Mouse (Mus musculus) common myeloid progenitor, adult 5-6 weeks (primary cell): ENCODE measurements at regions not wholly inside any gene's neighbourhood (a gene's known extent, or its start where the extent isn't known, plus 50 kb on each side); places are given as distances from the start of the nearest gene placed in this dataset.
A peak's percentile ranks its signal among the peaks of the same experiment; 100 is the strongest.

ENCODE experiments used
- ATAC-seq: replicated peaks from 2 replicates; pipeline ENCODE4 v1.8.0; 2016; ENCODE audit warnings: low read depth, mild to moderate bottlenecking, moderate TSS enrichment, inconsistent platforms; ENCODE audit not compliant: poor library complexity, severe bottlenecking

- ATAC-seq: no peak
Observed at GRCm38 (mm10) chr2:136617138-136617537, 96.1 kb upstream of the Snap25 start.

- no peak for ATAC-seq
Observed at GRCm38 (mm10) chr2:136618114-136618513, 95.1 kb upstream of the Snap25 start.

- ATAC-seq: no peak
Observed at GRCm38 (mm10) chr2:136620309-136620708, 92.9 kb upstream of the Snap25 start.

- ATAC-seq: no peak
Observed at GRCm38 (mm10) chr2:136620969-136621368, 92.3 kb upstream of the Snap25 start.

GRCm38 (mm10) chr2:136623808-136624489 is 89.3 kb upstream of the Snap25 start:
- no peak for ATAC-seq

- ATAC-seq: no peak
Observed at GRCm38 (mm10) chr2:136624490-136624850, 88.8 kb upstream of the Snap25 start.

- ATAC-seq: no peak
Observed at GRCm38 (mm10) chr2:136646917-136647316, 66.3 kb upstream of the Snap25 start.

GRCm38 (mm10) chr2:136648606-136649005 is 64.6 kb upstream of the Snap25 start:
- no peak for ATAC-seq

GRCm38 (mm10) chr2:136650721-136651120 is 62.5 kb upstream of the Snap25 start:
- ATAC-seq: no peak

- ATAC-seq: 0 out of 2 replicates have a peak, but pooled peaks have one; percentile 62
Observed at GRCm38 (mm10) chr2:136652206-136653003, 60.8 kb upstream of the Snap25 start.
